Comparison of ENCODE assay signal across 9 mouse cellular contexts in genomic region chr2:14851383-14851782, GRCm38 (mm10).
DNase-seq lines count a peak whose midpoint lies in the region; ATAC-seq and TF ChIP-seq lines count a peak whose summit lies in the region.
"Had no signal": no experiment of that assay in that cellular context is flagged by ENCODE, and none has a peak within 500 bp of the region (broad histone marks: within the 10 kb centered on the region; RNA-seq: fewer than 3 reads in every experiment).

No protein-coding gene starts in this region.

- no peaks in the 10 kb centered on the region for H3K9me3 ChIP-seq in kidney, embryonic 16.5 days (ENCODE audit: low read length)
- H3K9me3 ChIP-seq in MEL (replicated peaks; ENCODE audit: insufficient read depth, low read length) = no peaks in the 10 kb centered on the region
- H3K9me3 ChIP-seq in midbrain, embryonic 10.5 days (replicated peaks) = no peaks in the 10 kb centered on the region
- H3K9me3 ChIP-seq: embryonic facial prominence, embryonic 13.5 days had no signal

- no peaks in the 10 kb centered on the region for H3K36me3 ChIP-seq in kidney, embryonic 16.5 days (ENCODE audit: insufficient read depth, low read length)
- H3K36me3 ChIP-seq in MEL (ENCODE audit: control insufficient read depth in 1 of 2, insufficient read depth in 2 of 2, low read length in 2 of 2) = no peaks in the 10 kb centered on the region
- no peaks in the 10 kb centered on the region for H3K36me3 ChIP-seq in midbrain, embryonic 10.5 days
- H3K36me3 ChIP-seq: embryonic facial prominence, embryonic 13.5 days had no signal

- no peak overlapping the region for H3K9ac ChIP-seq in kidney, embryonic 16.5 days (replicated peaks; ENCODE audit: low read length)
- no peak overlapping the region for H3K9ac ChIP-seq in MEL (ENCODE audit: control insufficient read depth, low read depth, low read length, poor library complexity, severe bottlenecking)
- H3K9ac ChIP-seq: embryonic facial prominence, embryonic 13.5 days had no signal

- H3K27ac ChIP-seq in kidney, embryonic 16.5 days (ENCODE audit: low read length) = no peak overlapping the region
- H3K27ac ChIP-seq in MEL (ENCODE audit: control insufficient read depth, low read depth, low read length) = no peak overlapping the region
- no peak overlapping the region for H3K27ac ChIP-seq in midbrain, embryonic 10.5 days (replicated peaks)
- H3K27ac ChIP-seq: embryonic facial prominence, embryonic 13.5 days had no signal

- 88% methylated on average over 1 of the region's 1 CpGs for WGBS in kidney, embryonic 16.5 days
- WGBS in midbrain, embryonic 10.5 days = 94% methylated on average over 1 of the region's 1 CpGs

- no peaks in the 10 kb centered on the region for H3K27me3 ChIP-seq in kidney, embryonic 16.5 days (ENCODE audit: insufficient read depth, low read length)
- H3K27me3 ChIP-seq in MEL (ENCODE audit: control insufficient read depth in 1 of 2, insufficient read depth in 2 of 2, low read length in 2 of 2) = no peaks in the 10 kb centered on the region
- H3K27me3 ChIP-seq in midbrain, embryonic 10.5 days (ENCODE audit: low read depth, poor library complexity, severe bottlenecking) = no peaks in the 10 kb centered on the region
- H3K27me3 ChIP-seq: embryonic facial prominence, embryonic 13.5 days had no signal

- H3K4me1 ChIP-seq in kidney, embryonic 16.5 days (ENCODE audit: insufficient read depth, low read length) = no peaks in the 10 kb centered on the region
- no peaks in the 10 kb centered on the region for H3K4me1 ChIP-seq in MEL (ENCODE audit: control insufficient read depth in 1 of 2, insufficient read depth in 2 of 2, low read length in 2 of 2)
- peaks cover 11% of the 10 kb centered on the region for H3K4me1 ChIP-seq in midbrain, embryonic 10.5 days
- H3K4me1 ChIP-seq: embryonic facial prominence, embryonic 13.5 days had no signal

- H3K79me2 ChIP-seq in MEL (ENCODE audit: control insufficient read depth, insufficient read depth, low read length, poor library complexity) = no peaks in the 10 kb centered on the region

- no peak overlapping the region for H3K4me3 ChIP-seq in kidney, embryonic 16.5 days (ENCODE audit: low read length)
- no peak overlapping the region for H3K4me3 ChIP-seq in MEL (ENCODE audit: control insufficient read depth in 1 of 2, insufficient read depth in 1 of 2, low read depth in 2 of 2, low read length in 2 of 2)
- H3K4me3 ChIP-seq in midbrain, embryonic 10.5 days = no peak overlapping the region
- H3K4me3 ChIP-seq: embryonic facial prominence, embryonic 13.5 days had no signal

- no peak for TF ChIP-seq POLR2A in MEL (IDR thresholded peaks at IDR 0.05; ENCODE audit: control insufficient read depth in 1 of 2, insufficient read depth in 1 of 2, low read depth in 1 of 2, low read length in 2 of 2, poor library complexity in 1 of 2)

- TF ChIP-seq CTCF in MEL (IDR thresholded peaks at IDR 0.05 in 2 of 3, conservative IDR thresholded peaks at IDR 0.05 in 1 of 3; ENCODE audit: control insufficient read depth in 1 of 3, insufficient read depth in 1 of 3, low read depth in 2 of 3, low read length in 3 of 3, poor library complexity in 1 of 3, severe bottlenecking in 1 of 3) = peak in 1 of 3 experiments; percentile 21; a peak in 1 of 6 replicates

- DNase-seq in kidney, adult 9 months = peak; percentile 22
- DNase-seq in MEL (ENCODE audit: low read depth, low spot score) = peak; percentile 16
- DNase-seq in naive thymus-derived CD4-positive, alpha-beta T cell, adult 2 months (ENCODE audit: low read depth) = peak; percentile 56
- DNase-seq in spleen, postnatal 10 days (ENCODE audit: low spot score in 2 of 2) = no peak
- no peak for DNase-seq in cerebellum, adult 11-12 months
- no peak for DNase-seq in midbrain, embryonic 10.5 days (ENCODE audit: low spot score)

- TF ChIP-seq EP300 in MEL (IDR thresholded peaks at IDR 0.05; ENCODE audit: low read depth in 1 of 2, low read length in 2 of 2) = no peak

- no peak overlapping the region for H3K4me2 ChIP-seq in kidney, embryonic 16.5 days (replicated peaks; ENCODE audit: low read depth, low read length)
- H3K4me2 ChIP-seq: embryonic facial prominence, embryonic 13.5 days had no signal

- ATAC-seq in kidney, embryonic 16.5 days (ENCODE audit: low FRiP score, low TSS enrichment) = no peak
- ATAC-seq in granulocyte monocyte progenitor cell, adult 5-6 weeks (replicated peaks; ENCODE audit: poor library complexity, severe bottlenecking) = peak; percentile 100

- peak; percentile 7; the same call in 1 of the 2 replicates for TF ChIP-seq RAD21 in MEL (IDR thresholded peaks at IDR 0.05; ENCODE audit: low read depth, low read length)

TF ChIP-seq in MEL, 35 proteins besides CTCF, POLR2A, EP300 and RAD21:
- TF ChIP-seq SMC3 (IDR thresholded peaks at IDR 0.05; ENCODE audit: low read depth, low read length) = 0 out of 2 replicates have a peak, but pooled peaks have one; percentile 9
- TF ChIP-seq MYB (IDR thresholded peaks at IDR 0.05; ENCODE audit: low read depth, low read length) = no peak
TF ChIP-seq in MEL: peak in this region for 1.

Comparison
In these comparisons a context has a peak if more than half of its experiments do, and no peak if none do; other contexts are left out.
1. DNase-seq: peak in kidney, adult 9 months (single experiment), MEL (single experiment) and naive thymus-derived CD4-positive, alpha-beta T cell, adult 2 months (single experiment); none in spleen, postnatal 10 days (0 of 2), cerebellum, adult 11-12 months (single experiment) and midbrain, embryonic 10.5 days (single experiment).